In genomic region chr7:139027136-139027535, GRCm38 (mm10) we compare ENCODE assay signal across 27 mouse cellular contexts. TPM values are rescaled to one million over a fixed set of nuclear protein-coding genes. Genes with fewer than 3 reads are reported as not detected.
A peak's percentile ranks its signal among the peaks of the same experiment; 100 is the strongest.
DNase-seq lines count a peak whose midpoint lies in the region; ATAC-seq and TF ChIP-seq lines count a peak whose summit lies in the region.
"Had no signal": no experiment of that assay in that cellular context is flagged by ENCODE, and none has a peak within 500 bp of the region (broad histone marks: within the 10 kb centered on the region; RNA-seq: fewer than 3 reads in every experiment).

No protein-coding gene starts in this region.

- H3K27me3 ChIP-seq in hindbrain, postnatal 0 days (ENCODE audit: insufficient read depth, low read length), result no peaks in the 10 kb centered on the region
- H3K27me3 ChIP-seq in hindbrain, embryonic 12.5 days, result peaks cover 2% of the 10 kb centered on the region; the same call in 1 of the 2 replicates
- H3K27me3 ChIP-seq in kidney, embryonic 15.5 days, result no peaks in the 10 kb centered on the region
- no peaks in the 10 kb centered on the region for H3K27me3 ChIP-seq in lung, postnatal 0 days (replicated peaks; ENCODE audit: insufficient read depth, low read length)
- H3K27me3 ChIP-seq: embryonic facial prominence, embryonic 15.5 days had no signal

- 60% methylated on average over 5 of the region's 5 CpGs for WGBS in hindbrain, postnatal 0 days
- WGBS in hindbrain, embryonic 12.5 days, result 63% methylated on average over 5 of the region's 5 CpGs
- 41% methylated on average over 5 of the region's 5 CpGs for WGBS in kidney, embryonic 15.5 days
- WGBS in lung, postnatal 0 days, result 52% methylated on average over 5 of the region's 5 CpGs

- H3K9ac ChIP-seq in hindbrain, postnatal 0 days (replicated peaks; ENCODE audit: low read length), result no peak overlapping the region
- no peak overlapping the region for H3K9ac ChIP-seq in hindbrain, embryonic 12.5 days
- H3K9ac ChIP-seq in kidney, embryonic 15.5 days, result no peak overlapping the region
- H3K9ac ChIP-seq in lung, postnatal 0 days (replicated peaks; ENCODE audit: low read depth), result no peak overlapping the region
- H3K9ac ChIP-seq: embryonic facial prominence, embryonic 12.5 days; embryonic facial prominence, embryonic 15.5 days; forebrain, postnatal 0 days; hindbrain, embryonic 14.5 days had no signal

- H3K9me3 ChIP-seq in hindbrain, postnatal 0 days (ENCODE audit: low read length), result no peaks in the 10 kb centered on the region
- H3K9me3 ChIP-seq in hindbrain, embryonic 12.5 days (replicated peaks), result no peaks in the 10 kb centered on the region
- H3K9me3 ChIP-seq in kidney, embryonic 15.5 days (replicated peaks), result no peaks in the 10 kb centered on the region
- H3K9me3 ChIP-seq in lung, postnatal 0 days (ENCODE audit: low read length), result no peaks in the 10 kb centered on the region
- H3K9me3 ChIP-seq: embryonic facial prominence, embryonic 12.5 days; embryonic facial prominence, embryonic 15.5 days; hindbrain, embryonic 10.5 days had no signal

- peak; percentile 34; the same call in 1 of the 2 replicates for ATAC-seq in hindbrain, postnatal 0 days
- no peak for ATAC-seq in hindbrain, embryonic 12.5 days (ENCODE audit: low FRiP score)
- ATAC-seq in kidney, embryonic 15.5 days (replicated peaks; ENCODE audit: low FRiP score), result no peak
- no peak for ATAC-seq in lung, postnatal 0 days
- ATAC-seq: CD4-positive, CD25-positive, alpha-beta regulatory T cell, adult 4 months; forebrain, embryonic 14.5 days; forebrain, postnatal 0 days had no signal

- H3K4me3 ChIP-seq in hindbrain, postnatal 0 days (ENCODE audit: low read length), result no peak overlapping the region
- H3K4me3 ChIP-seq in hindbrain, embryonic 12.5 days, result no peak overlapping the region
- H3K4me3 ChIP-seq in kidney, embryonic 15.5 days (replicated peaks), result no peak overlapping the region
- no peak overlapping the region for H3K4me3 ChIP-seq in lung, postnatal 0 days (ENCODE audit: low read depth, low read length)
- H3K4me3 ChIP-seq: embryonic facial prominence, embryonic 12.5 days; embryonic facial prominence, embryonic 15.5 days; gastrocnemius, adult 2 months; hindbrain, embryonic 10.5 days had no signal

- H3K27ac ChIP-seq in hindbrain, postnatal 0 days, result no peak overlapping the region
- no peak overlapping the region for H3K27ac ChIP-seq in hindbrain, embryonic 12.5 days
- no peak overlapping the region for H3K27ac ChIP-seq in kidney, embryonic 15.5 days
- H3K27ac ChIP-seq in lung, postnatal 0 days (ENCODE audit: low read length), result no peak overlapping the region
- H3K27ac ChIP-seq: embryonic facial prominence, embryonic 12.5 days; embryonic facial prominence, embryonic 15.5 days; gastrocnemius, adult 2 months; hindbrain, embryonic 14.5 days had no signal

- TF ChIP-seq CTCF in hindbrain, postnatal 0 days (IDR thresholded peaks at IDR 0.05; ENCODE audit: low read depth), result no peak
- no peak for TF ChIP-seq CTCF in lung, postnatal 0 days (IDR thresholded peaks at IDR 0.05)

- no peak for TF ChIP-seq EP300 in lung, postnatal 0 days (IDR thresholded peaks at IDR 0.05)

- no peaks in the 10 kb centered on the region for H3K4me1 ChIP-seq in hindbrain, postnatal 0 days (ENCODE audit: insufficient read depth, low read length)
- H3K4me1 ChIP-seq in hindbrain, embryonic 12.5 days, result no peaks in the 10 kb centered on the region
- peaks cover 6% of the 10 kb centered on the region; the same call in 1 of the 2 replicates for H3K4me1 ChIP-seq in kidney, embryonic 15.5 days
- no peaks in the 10 kb centered on the region for H3K4me1 ChIP-seq in lung, postnatal 0 days (ENCODE audit: insufficient read depth, low read depth, low read length)
- H3K4me1 ChIP-seq: embryonic facial prominence, embryonic 12.5 days; embryonic facial prominence, embryonic 15.5 days had no signal

- no peak overlapping the region for H3K4me2 ChIP-seq in hindbrain, postnatal 0 days (ENCODE audit: low read depth, low read length)
- no peak overlapping the region for H3K4me2 ChIP-seq in hindbrain, embryonic 12.5 days (replicated peaks)
- H3K4me2 ChIP-seq in kidney, embryonic 15.5 days, result no peak overlapping the region
- no peak overlapping the region for H3K4me2 ChIP-seq in lung, postnatal 0 days (replicated peaks; ENCODE audit: low read depth, low read length)
- H3K4me2 ChIP-seq: embryonic facial prominence, embryonic 12.5 days; embryonic facial prominence, embryonic 15.5 days; heart, embryonic 11.5 days; hindbrain, embryonic 14.5 days had no signal

- no peaks in the 10 kb centered on the region; the same call in 1 of the 2 replicates for H3K36me3 ChIP-seq in hindbrain, postnatal 0 days (ENCODE audit: insufficient read depth, low read length)
- H3K36me3 ChIP-seq in hindbrain, embryonic 12.5 days, result no peaks in the 10 kb centered on the region
- H3K36me3 ChIP-seq in kidney, embryonic 15.5 days, result no peaks in the 10 kb centered on the region
- no peaks in the 10 kb centered on the region for H3K36me3 ChIP-seq in lung, postnatal 0 days (ENCODE audit: insufficient read depth, low read length)
- H3K36me3 ChIP-seq: embryonic facial prominence, embryonic 12.5 days; embryonic facial prominence, embryonic 15.5 days; hindbrain, embryonic 10.5 days had no signal

- DNase-seq in hindbrain, postnatal 0 days (ENCODE audit: low spot score), result no peak
- peak; percentile 20 for DNase-seq in kidney, postnatal 14 days
- DNase-seq in lung, postnatal 10 days, result peak; percentile 13
- DNase-seq in lung, postnatal 0 days (ENCODE audit: low spot score), result no peak
- DNase-seq: adrenal gland, adult 2 months; adrenal gland, postnatal 14 days; cerebellum, adult 11 months; cerebellum, adult 2 months; cerebellum, adult 9-11 months; cerebellum, postnatal 25 days; forebrain, postnatal 0 days; gastrocnemius, adult 2 months; gastrocnemius, postnatal 14 days; heart, adult 18-20 months; heart, postnatal 36 days had no signal

RNA-seq across cellular contexts. Expression of gene Dpysl4, which starts 58.7 kb away (rescaled TPM):
- total RNA-seq in hindbrain, postnatal 0 days (2014; rRNA removed), result 170 and 187 TPM in 2 replicates
- 157 and 161 TPM in 2 replicates for polyA plus RNA-seq in hindbrain, postnatal 0 days (2015; fragmentation: Nextera tagmentation; extraction: Ambion mirVana)
- polyA plus RNA-seq in hindbrain, embryonic 12.5 days (2016; fragmentation: Nextera tagmentation; extraction: Ambion mirVana), result 269 TPM in 2 replicates
- 14.6 and 17.6 TPM in 2 replicates for polyA plus RNA-seq in kidney, embryonic 15.5 days (2015; fragmentation: Nextera tagmentation; extraction: Ambion mirVana)
- 0.54 and 1.1 TPM in 2 replicates for polyA plus RNA-seq in lung, postnatal 0 days (2015; fragmentation: Nextera tagmentation; extraction: Ambion mirVana)
- total RNA-seq: common myeloid progenitor, adult 5-6 weeks; MEL had no signal
- polyA plus RNA-seq: C2C12; CD4-positive, CD25-positive, alpha-beta regulatory T cell, adult 4 months had no signal

Comparison
In these comparisons a context has a peak if more than half of its experiments do, and no peak if none do; other contexts are left out.
1. DNase-seq: peak in kidney, postnatal 14 days (single experiment) and lung, postnatal 10 days (single experiment); none in hindbrain, postnatal 0 days (single experiment) and lung, postnatal 0 days (single experiment).